Mouse (Mus musculus): ENCODE measurements around the gene Klk1b1. TPM values are rescaled to one million over a fixed set of nuclear protein-coding genes. Genes with fewer than 3 reads are reported as not detected.
"Not testable (repeated sequence)": the region's sequence is repeated elsewhere in the genome, so short reads cannot be mapped to it uniquely, and the experiment has no call there.

The Klk1b1 gene
- polyA plus RNA-seq, 1 experiment from 2014 or later: not detected

DNA sequence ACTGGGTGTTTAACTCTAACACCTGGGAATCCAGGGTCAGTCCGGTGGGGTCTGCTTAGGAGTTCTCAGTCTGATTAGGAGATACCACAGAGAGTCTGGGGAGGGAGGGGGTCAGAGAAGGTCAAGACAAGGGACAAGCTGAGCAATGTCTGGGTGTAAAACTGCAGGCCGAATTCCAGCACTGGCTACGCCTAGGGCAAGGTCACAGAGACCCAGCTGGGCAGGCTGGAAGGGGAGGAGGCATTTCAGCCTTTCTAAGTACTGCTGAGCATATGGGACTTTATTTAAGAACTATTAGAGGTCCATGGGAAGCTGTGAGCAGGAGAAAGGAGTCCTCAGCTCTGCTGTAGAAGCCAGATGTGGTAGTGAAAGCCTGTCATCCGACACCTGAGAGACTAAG is 34.2 kb upstream of the Klk1b1 start:
- no peak overlapping the region for H3K4me2 ChIP-seq
- no peak overlapping the region for H3K9ac ChIP-seq (ENCODE audit: low read length)
- no peaks in the 10 kb centered on the region for H3K36me3 ChIP-seq (ENCODE audit: control insufficient read depth, insufficient read depth, low read length)
- 75% methylated on average over 4 of the region's 4 CpGs for WGBS
- ATAC-seq (ENCODE audit: low FRiP score): no peak
- no peak for DNase-seq (ENCODE audit: low spot score, missing footprints)
- H3K9me3 ChIP-seq (ENCODE audit: control insufficient read depth, low read length): no peaks in the 10 kb centered on the region
- H3K27ac ChIP-seq (ENCODE audit: low read depth, low read length): no peak overlapping the region
- no peaks in the 10 kb centered on the region for H3K27me3 ChIP-seq (ENCODE audit: control insufficient read depth, insufficient read depth, low read length)
- H3K4me3 ChIP-seq (ENCODE audit: low read depth, low read length): no peak overlapping the region
- no peaks in the 10 kb centered on the region for H3K4me1 ChIP-seq (ENCODE audit: control insufficient read depth, insufficient read depth, low read length)

DNA sequence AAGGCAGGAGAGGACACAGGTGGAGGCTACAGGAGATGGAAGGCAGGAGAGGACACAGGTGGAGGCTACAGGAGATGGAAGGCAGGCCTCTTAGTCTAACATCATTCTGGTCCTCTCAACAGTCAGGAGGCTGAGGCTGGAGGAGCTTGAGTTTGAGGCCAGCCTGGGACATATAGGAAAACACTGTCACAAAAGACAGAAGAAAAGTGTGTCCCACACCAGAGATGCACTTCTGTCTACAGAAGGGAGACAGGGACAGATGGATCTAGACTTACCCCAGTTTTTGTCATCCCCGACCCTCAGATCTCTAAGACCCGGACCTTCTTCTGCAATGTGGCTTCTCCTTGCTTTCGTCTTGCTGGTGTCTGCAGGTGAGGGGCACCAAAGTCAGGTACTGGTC is 33.1 kb upstream of the Klk1b1 start, which contains the start of gene Klk15:
Gene Klk15, plus strand, starts transcription at position 301 of the 400 bp plus-strand sequence.
- ATAC-seq (ENCODE audit: low FRiP score) (no peak), DNase-seq (ENCODE audit: low spot score, missing footprints) (no peak)
- no peak within 1 kb of the TSS for H3K4me2 ChIP-seq
- H3K9ac ChIP-seq (ENCODE audit: low read length): no peak within 1 kb of the TSS
- no peak within 1 kb of the TSS for H3K4me3 ChIP-seq (ENCODE audit: low read depth, low read length)
- no peaks in the 10 kb centered on the region for H3K36me3 ChIP-seq (ENCODE audit: control insufficient read depth, insufficient read depth, low read length)
- H3K27ac ChIP-seq (ENCODE audit: low read depth, low read length): no peak within 1 kb of the TSS
- no peaks in the 10 kb centered on the region for H3K4me1 ChIP-seq (ENCODE audit: control insufficient read depth, insufficient read depth, low read length)
- H3K27me3 ChIP-seq (ENCODE audit: control insufficient read depth, insufficient read depth, low read length): no peaks in the 10 kb centered on the region
- no peaks in the 10 kb centered on the region for H3K9me3 ChIP-seq (ENCODE audit: control insufficient read depth, low read length)
- WGBS: 83% methylated on average over 3 of the region's 3 CpGs

DNA sequence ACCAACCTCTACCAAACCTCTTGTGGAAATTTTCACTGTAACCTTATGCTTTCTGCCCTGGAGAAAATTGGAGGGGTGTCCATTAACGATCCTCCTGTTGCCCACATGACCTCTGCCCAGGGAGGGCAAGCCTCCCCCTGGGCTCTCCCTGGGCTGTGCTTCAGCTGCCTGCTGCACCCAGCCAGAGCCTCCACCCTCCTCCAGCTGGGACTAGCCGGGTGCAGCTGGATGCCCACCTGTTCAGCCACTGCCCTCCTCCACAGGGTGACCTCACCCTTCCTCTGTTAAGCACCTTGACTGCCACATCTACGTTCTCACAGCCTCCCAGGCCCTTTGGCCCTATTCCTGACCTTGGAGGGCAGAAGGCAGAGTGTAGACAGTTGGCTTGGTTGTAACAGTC is 31.8 kb upstream of the Klk1b1 start:
- H3K4me1 ChIP-seq (ENCODE audit: control insufficient read depth, insufficient read depth, low read length): no peaks in the 10 kb centered on the region

DNA sequence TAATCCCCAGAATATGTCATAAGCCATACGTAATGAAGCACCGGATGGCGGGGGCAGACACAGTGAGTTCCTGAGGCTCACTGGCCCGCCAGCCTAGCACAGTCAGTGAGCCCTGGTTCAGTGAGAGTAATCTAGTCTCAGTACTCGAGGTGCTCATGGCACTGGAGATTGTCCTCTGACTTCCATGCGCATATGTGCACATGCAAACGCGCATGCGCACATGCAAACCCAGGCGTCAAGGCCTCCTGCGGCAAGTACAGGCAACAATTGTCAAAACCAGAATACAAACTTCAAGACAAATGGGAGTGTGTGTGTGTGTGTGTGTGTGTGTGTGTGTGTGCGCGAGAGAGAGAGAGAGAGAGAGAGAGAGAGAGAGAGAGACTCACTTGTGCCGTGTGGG is 30.0 kb upstream of the Klk1b1 start:
- Histone ChIP-seq H3K9me3 (ENCODE audit: control insufficient read depth, low read length) (no peaks in the 10 kb centered on the region), H3K4me1 (ENCODE audit: control insufficient read depth, insufficient read depth, low read length) (no peaks in the 10 kb centered on the region), H3K27ac (ENCODE audit: low read depth, low read length) (no peak overlapping the region), H3K9ac (ENCODE audit: low read length) (no peak overlapping the region), H3K4me2 (no peak overlapping the region), H3K4me3 (ENCODE audit: low read depth, low read length) (no peak overlapping the region), H3K27me3 (ENCODE audit: control insufficient read depth, insufficient read depth, low read length) (no peaks in the 10 kb centered on the region), H3K36me3 (ENCODE audit: control insufficient read depth, insufficient read depth, low read length) (no peaks in the 10 kb centered on the region)
- no peak for ATAC-seq (ENCODE audit: low FRiP score)
- 87% methylated on average over 14 of the region's 14 CpGs for WGBS
- no peak for DNase-seq (ENCODE audit: low spot score, missing footprints)

More for the DNA sequence above, 31.8 kb upstream of the Klk1b1 start:
- Histone ChIP-seq H3K36me3 (ENCODE audit: control insufficient read depth, insufficient read depth, low read length) (no peaks in the 10 kb centered on the region), H3K27me3 (ENCODE audit: control insufficient read depth, insufficient read depth, low read length) (no peaks in the 10 kb centered on the region), H3K4me2 (no peak overlapping the region), H3K9ac (ENCODE audit: low read length) (no peak overlapping the region), H3K4me3 (ENCODE audit: low read depth, low read length) (no peak overlapping the region), H3K9me3 (ENCODE audit: control insufficient read depth, low read length) (no peaks in the 10 kb centered on the region), H3K27ac (ENCODE audit: low read depth, low read length) (no peak overlapping the region)
- DNase-seq (ENCODE audit: low spot score, missing footprints): no peak
- ATAC-seq (ENCODE audit: low FRiP score): no peak
- WGBS: 77% methylated on average over 3 of the region's 3 CpGs

- 52% methylated on average over 3 of the region's 3 CpGs for WGBS
- H3K9ac ChIP-seq (ENCODE audit: low read length); H3K9me3 ChIP-seq (ENCODE audit: control insufficient read depth, low read length); ATAC-seq (ENCODE audit: low FRiP score); H3K27me3 ChIP-seq (ENCODE audit: control insufficient read depth, insufficient read depth, low read length); H3K4me1 ChIP-seq (ENCODE audit: control insufficient read depth, insufficient read depth, low read length); H3K36me3 ChIP-seq (ENCODE audit: control insufficient read depth, insufficient read depth, low read length); H3K4me3 ChIP-seq (ENCODE audit: low read depth, low read length); H3K4me2 ChIP-seq; H3K27ac ChIP-seq (ENCODE audit: low read depth, low read length); DNase-seq (ENCODE audit: low spot score, missing footprints): not testable (repeated sequence)
These were observed 24.3 kb upstream of the Klk1b1 start for GRCm38 (mm10) chr7:43942293-43942692.

GRCm38 (mm10) chr7:43944727-43945264 is 21.8 kb upstream of the Klk1b1 start:
- Histone ChIP-seq H3K27me3 (ENCODE audit: control insufficient read depth, insufficient read depth, low read length) (no peaks in the 10 kb centered on the region), H3K9ac (ENCODE audit: low read length) (no peak overlapping the region), H3K36me3 (ENCODE audit: control insufficient read depth, insufficient read depth, low read length) (no peaks in the 10 kb centered on the region), H3K9me3 (ENCODE audit: control insufficient read depth, low read length) (no peaks in the 10 kb centered on the region), H3K4me3 (ENCODE audit: low read depth, low read length) (no peak overlapping the region), H3K4me2 (no peak overlapping the region), H3K27ac (ENCODE audit: low read depth, low read length) (no peak overlapping the region), H3K4me1 (ENCODE audit: control insufficient read depth, insufficient read depth, low read length) (no peaks in the 10 kb centered on the region)
- 87% methylated on average over 3 of the region's 3 CpGs for WGBS
- no peak for DNase-seq (ENCODE audit: low spot score, missing footprints)
- no peak for ATAC-seq (ENCODE audit: low FRiP score)

DNA sequence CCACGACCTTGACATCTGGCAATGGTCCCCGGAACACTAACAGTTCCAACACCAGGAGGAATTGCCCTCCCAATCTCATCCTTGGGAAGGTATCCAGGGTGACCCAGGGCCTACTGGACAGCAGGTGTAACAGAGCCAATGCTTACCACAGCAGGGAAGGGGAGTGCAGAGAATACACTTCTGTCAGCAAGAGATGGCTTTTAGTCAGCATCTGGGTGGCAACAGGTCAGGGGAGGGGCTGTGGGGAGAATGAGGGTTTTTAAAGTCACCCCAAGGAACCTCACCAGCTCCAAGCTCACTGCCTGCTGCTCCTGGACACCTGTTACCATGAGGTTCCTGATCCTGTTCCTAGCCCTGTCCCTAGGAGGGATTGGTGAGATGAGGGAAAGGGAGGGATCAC is 16.2 kb upstream of the Klk1b1 start, which contains the start of gene Klk1b8:
Gene Klk1b8, plus strand, starts transcription at position 301 of the 400 bp plus-strand sequence.
- DNase-seq (ENCODE audit: low spot score, missing footprints) (no peak), ATAC-seq (ENCODE audit: low FRiP score) (no peak)
- H3K9ac ChIP-seq (ENCODE audit: low read length): no peak within 1 kb of the TSS
- WGBS: 90% methylated on average over 2 of the region's 2 CpGs
- no peak within 1 kb of the TSS for H3K4me2 ChIP-seq
- H3K27me3 ChIP-seq (ENCODE audit: control insufficient read depth, insufficient read depth, low read length): no peaks in the 10 kb centered on the region
- no peaks in the 10 kb centered on the region for H3K4me1 ChIP-seq (ENCODE audit: control insufficient read depth, insufficient read depth, low read length)
- no peak within 1 kb of the TSS for H3K27ac ChIP-seq (ENCODE audit: low read depth, low read length)
- no peaks in the 10 kb centered on the region for H3K36me3 ChIP-seq (ENCODE audit: control insufficient read depth, insufficient read depth, low read length)
- no peaks in the 10 kb centered on the region for H3K9me3 ChIP-seq (ENCODE audit: control insufficient read depth, low read length)
- H3K4me3 ChIP-seq (ENCODE audit: low read depth, low read length): no peak within 1 kb of the TSS

- no peak overlapping the region for H3K27ac ChIP-seq (ENCODE audit: low read depth, low read length)
- WGBS: 69% methylated on average over 4 of the region's 4 CpGs
- H3K4me2 ChIP-seq: no peak overlapping the region
- no peaks in the 10 kb centered on the region for H3K36me3 ChIP-seq (ENCODE audit: control insufficient read depth, insufficient read depth, low read length)
- no peak for ATAC-seq (ENCODE audit: low FRiP score)
- no peak overlapping the region for H3K9ac ChIP-seq (ENCODE audit: low read length)
- H3K9me3 ChIP-seq (ENCODE audit: control insufficient read depth, low read length): no peaks in the 10 kb centered on the region
- no peak overlapping the region for H3K4me3 ChIP-seq (ENCODE audit: low read depth, low read length)
- no peaks in the 10 kb centered on the region for H3K27me3 ChIP-seq (ENCODE audit: control insufficient read depth, insufficient read depth, low read length)
- H3K4me1 ChIP-seq (ENCODE audit: control insufficient read depth, insufficient read depth, low read length): no peaks in the 10 kb centered on the region
- no peak for DNase-seq (ENCODE audit: low spot score, missing footprints)
These were observed 13.8 kb upstream of the Klk1b1 start for GRCm38 (mm10) chr7:43952703-43953102.

- ATAC-seq (ENCODE audit: low FRiP score) (no peak), DNase-seq (ENCODE audit: low spot score, missing footprints) (no peak)
- Histone ChIP-seq H3K27me3 (ENCODE audit: control insufficient read depth, insufficient read depth, low read length) (no peaks in the 10 kb centered on the region), H3K36me3 (ENCODE audit: control insufficient read depth, insufficient read depth, low read length) (no peaks in the 10 kb centered on the region), H3K9me3 (ENCODE audit: control insufficient read depth, low read length) (no peaks in the 10 kb centered on the region), H3K4me3 (ENCODE audit: low read depth, low read length) (no peak overlapping the region), H3K9ac (ENCODE audit: low read length) (no peak overlapping the region), H3K4me1 (ENCODE audit: control insufficient read depth, insufficient read depth, low read length) (no peaks in the 10 kb centered on the region), H3K27ac (ENCODE audit: low read depth, low read length) (no peak overlapping the region), H3K4me2 (no peak overlapping the region)
- WGBS: 80% methylated on average over 3 of the region's 3 CpGs
These were observed 507 bp downstream of the Klk1b1 start for GRCm38 (mm10) chr7:43967058-43967457.

Measured in midbrain, embryonic 11.5 days (tissue).